Mouse (Mus musculus) heart, postnatal 0 days (tissue): ENCODE data around the gene Hist2h2aa2.

Experiments used
- CTCF ChIP-seq: IDR thresholded peaks from 2 replicates; pipeline ENCODE4 v1.5.1; 2016; ENCODE audit warnings: antibody characterized with exemption, control low read depth, low read depth
- EP300 ChIP-seq: IDR thresholded peaks from 2 replicates; pipeline ENCODE4 v1.6.1; 2016; ENCODE audit warnings: antibody characterized with exemption, low read depth

DNA sequence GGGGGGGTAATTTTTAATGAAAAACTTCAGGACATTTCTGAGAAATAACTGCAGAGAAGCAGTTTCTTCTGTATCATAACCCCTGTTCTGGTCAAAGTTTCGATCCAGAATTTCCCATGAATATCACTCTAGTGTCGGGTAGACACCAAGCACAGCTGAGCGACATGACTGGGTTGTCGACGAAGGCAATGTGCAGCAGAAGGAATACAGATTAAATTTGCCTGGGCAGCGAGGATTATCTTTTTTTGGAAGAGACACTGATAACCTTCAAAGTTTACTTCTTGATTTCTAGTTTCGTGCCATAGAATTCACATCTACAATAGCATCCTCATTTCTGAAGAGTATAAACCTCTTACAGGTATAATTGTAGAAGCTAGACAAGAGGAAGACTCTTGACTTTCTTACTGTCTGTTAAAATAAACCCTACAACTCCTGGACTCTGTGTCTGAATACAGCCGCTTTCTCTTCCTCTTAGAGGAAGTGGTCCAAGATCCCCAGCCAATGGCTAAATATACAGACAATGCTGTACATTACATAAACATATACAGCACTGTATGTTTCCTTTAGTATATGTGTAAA, 26.1 kb upstream of the Hist2h2aa2 start:
- TF ChIP-seq CTCF, result no peak
- TF ChIP-seq EP300, result no peak
